Mouse (Mus musculus) neural tube, embryonic 12.5 days (tissue): Measurements from ENCODE around the gene Edem1. TPM values are rescaled to one million over a fixed set of nuclear protein-coding genes. Genes with fewer than 3 reads are reported as not detected.

Experiments used
- ATAC-seq: fragments of 200-750 bp; cut with Nextera tagmentation; 2 replicates; pipeline ENCODE4 v1.8.0; 2017; ENCODE audit warnings: low read depth, mild to moderate bottlenecking, moderate TSS enrichment, moderate library complexity; ENCODE audit not compliant: low FRiP score
- H3K27ac ChIP-seq: fragments of 300-500 bp; sonication (generic); 2 replicates; pipeline ENCODE4 v1.5.1; 2016
- H3K27me3 ChIP-seq: fragments of 300-500 bp; sonication (generic); replicated peaks from 2 replicates; pipeline ENCODE4 v1.6.1; 2016; ENCODE audit warnings: mild to moderate bottlenecking
- H3K36me3 ChIP-seq: fragments of 300-500 bp; sonication (generic); 2 replicates; pipeline ENCODE4 v1.6.1; 2016; ENCODE audit warnings: mild to moderate bottlenecking
- H3K4me1 ChIP-seq: fragments of 300-500 bp; sonication (generic); 2 replicates; pipeline ENCODE4 v1.6.1; 2016
- H3K4me2 ChIP-seq: fragments of 300-500 bp; sonication (generic); replicated peaks from 2 replicates; pipeline ENCODE4 v1.6.1; 2016; ENCODE audit warnings: mild to moderate bottlenecking
- H3K4me3 ChIP-seq: fragments of 300-500 bp; sonication (generic); 2 replicates; pipeline ENCODE4 v1.5.1; 2016
- H3K9ac ChIP-seq: fragments of 300-500 bp; sonication (generic); 2 replicates; pipeline ENCODE4 v1.6.1; 2016; ENCODE audit warnings: mild to moderate bottlenecking
- H3K9me3 ChIP-seq: fragments of 300-500 bp; sonication (generic); 2 replicates; pipeline ENCODE4 v1.6.1; 2016; ENCODE audit warnings: mild to moderate bottlenecking
- WGBS: fragments of 180-500 bp; shearing (Covaris S2); methylation state at CpG from one replicate; pipeline ENCODE4 v1.1.7; 2016; 5-methylcytosine and 5-hydroxymethylcytosine counted together
- polyA plus RNA-seq: library from polyadenylated mRNA; unstranded; fragments of >200 nt; fragmentation: Nextera tagmentation; extraction: Ambion mirVana; gene quantifications from 2 replicates; pipeline ENCODE4 v1.2.1, GENCODE M21; 2016

The Edem1 gene
- polyA plus RNA-seq, 1 experiment from 2014 or later: 17.8 TPM

GRCm38 (mm10) chr6:108886346-108886745 is 57.9 kb downstream of the Edem1 start:
- Histone ChIP-seq H3K4me3 (no peak overlapping the region), H3K9me3 (0 out of 2 replicates have a peak, but pooled peaks cover under 1% of the 10 kb centered on the region), H3K4me2 (no peak overlapping the region), H3K36me3 (no peaks in the 10 kb centered on the region), H3K9ac (no peak overlapping the region), H3K27me3 (no peaks in the 10 kb centered on the region), H3K27ac (no peak overlapping the region), H3K4me1 (no peaks in the 10 kb centered on the region)
- WGBS: 77% methylated on average over 4 of the region's 4 CpGs
- no peak for ATAC-seq

DNA sequence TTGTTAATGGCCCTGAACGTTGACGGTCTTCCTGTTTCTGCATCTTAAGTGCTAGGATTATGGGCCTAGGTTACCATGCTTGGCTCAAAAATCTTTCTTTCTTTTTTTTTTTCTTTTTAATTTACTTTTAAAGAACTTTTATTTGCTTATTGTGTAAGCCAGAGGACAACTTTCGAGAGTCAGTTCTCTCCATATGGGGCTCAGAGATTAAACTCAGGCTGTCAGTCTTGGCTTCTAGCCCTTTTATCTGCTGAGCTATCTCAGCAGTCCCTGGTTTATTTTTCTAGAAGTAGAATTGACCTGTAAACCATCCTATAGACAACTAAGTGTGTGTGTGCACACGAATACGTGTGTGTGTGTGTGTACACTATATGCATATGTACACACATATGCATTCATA is 64.1 kb downstream of the Edem1 start:
- Histone ChIP-seq H3K9me3 (no peaks in the 10 kb centered on the region), H3K4me2 (no peak overlapping the region), H3K36me3 (no peaks in the 10 kb centered on the region), H3K4me3 (no peak overlapping the region), H3K27me3 (no peaks in the 10 kb centered on the region), H3K9ac (no peak overlapping the region), H3K4me1 (no peaks in the 10 kb centered on the region), H3K27ac (no peak overlapping the region)
- 89% methylated on average over 5 of the region's 5 CpGs for whole genome bisulfite sequencing
- no peak for ATAC-seq

DNA sequence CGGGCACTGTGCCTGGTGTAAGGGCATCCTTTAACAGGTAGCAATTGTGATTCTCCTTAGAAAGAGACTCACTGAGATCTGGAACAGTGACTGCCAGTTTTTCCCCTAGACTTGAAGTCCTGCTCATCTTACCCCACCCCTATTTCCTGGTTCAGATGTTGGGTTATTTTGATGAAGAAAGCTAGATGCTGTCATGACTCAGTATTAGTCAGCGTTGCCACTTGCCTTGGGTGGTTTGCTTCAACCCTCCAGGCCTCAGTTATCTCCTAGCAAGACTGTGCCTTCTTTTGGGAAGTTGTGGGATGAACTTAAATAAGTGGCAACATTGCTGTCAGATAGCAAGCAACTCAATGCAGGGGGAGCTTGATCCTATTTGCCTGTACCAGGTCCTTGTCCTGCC is 66.7 kb downstream of the Edem1 start:
- Histone ChIP-seq H3K36me3 (no peaks in the 10 kb centered on the region), H3K9ac (no peak overlapping the region), H3K4me3 (no peak overlapping the region), H3K27me3 (no peaks in the 10 kb centered on the region), H3K4me1 (no peaks in the 10 kb centered on the region), H3K4me2 (no peak overlapping the region), H3K27ac (no peak overlapping the region), H3K9me3 (no peaks in the 10 kb centered on the region)
- 84% methylated on average over 2 of the region's 2 CpGs for WGBS
- no peak for ATAC-seq

GRCm38 (mm10) chr6:108895976-108896375 is 67.5 kb downstream of the Edem1 start:
- no peak for ATAC-seq

GRCm38 (mm10) chr6:108896525-108897087 is 68.2 kb downstream of the Edem1 start:
- no peaks in the 10 kb centered on the region for H3K36me3 ChIP-seq
- 86% methylated on average over 8 of the region's 8 CpGs for WGBS
- H3K4me3 ChIP-seq: no peak overlapping the region
- no peaks in the 10 kb centered on the region for H3K27me3 ChIP-seq
- no peaks in the 10 kb centered on the region for H3K4me1 ChIP-seq
- no peak overlapping the region for H3K4me2 ChIP-seq
- no peak overlapping the region for H3K9ac ChIP-seq
- H3K9me3 ChIP-seq: no peaks in the 10 kb centered on the region
- no peak for ATAC-seq
- no peak overlapping the region for H3K27ac ChIP-seq

More at GRCm38 (mm10) chr6:108895976-108896375, 67.5 kb downstream of the Edem1 start:
- H3K36me3 ChIP-seq: no peaks in the 10 kb centered on the region
- H3K27ac ChIP-seq: no peak overlapping the region
- no peaks in the 10 kb centered on the region for H3K9me3 ChIP-seq
- H3K4me2 ChIP-seq: no peak overlapping the region
- 92% methylated on average over 3 of the region's 3 CpGs for WGBS
- no peaks in the 10 kb centered on the region for H3K27me3 ChIP-seq
- no peak overlapping the region for H3K9ac ChIP-seq
- H3K4me1 ChIP-seq: no peaks in the 10 kb centered on the region
- no peak overlapping the region for H3K4me3 ChIP-seq

GRCm38 (mm10) chr6:108899231-108899630 is 70.8 kb downstream of the Edem1 start:
- WGBS: 75% methylated on average over 2 of the region's 2 CpGs
- Histone ChIP-seq H3K27ac (no peak overlapping the region), H3K9ac (no peak overlapping the region), H3K9me3 (no peaks in the 10 kb centered on the region), H3K27me3 (no peaks in the 10 kb centered on the region), H3K4me3 (no peak overlapping the region), H3K4me2 (no peak overlapping the region), H3K36me3 (no peaks in the 10 kb centered on the region), H3K4me1 (no peaks in the 10 kb centered on the region)
- no peak for ATAC-seq

DNA sequence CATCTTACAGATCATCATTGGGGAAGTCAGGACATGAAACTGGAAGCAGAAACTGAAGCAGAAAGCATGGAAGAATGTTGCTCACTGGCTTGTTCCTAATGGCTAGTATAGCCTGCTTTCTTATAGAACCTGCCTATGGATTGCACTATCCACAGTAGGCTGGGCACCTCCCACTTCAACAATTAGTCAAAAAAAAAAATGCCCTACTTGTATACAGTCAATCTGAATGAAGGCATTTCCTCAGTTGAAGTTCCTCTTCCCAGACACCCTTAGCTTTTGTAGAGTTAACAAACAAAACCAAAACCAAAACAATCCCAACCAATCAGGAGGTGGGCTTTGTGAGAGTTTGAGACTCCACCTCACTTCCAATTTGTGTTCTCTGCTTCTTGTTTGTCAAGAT is 73.7 kb downstream of the Edem1 start:
- no peaks in the 10 kb centered on the region for H3K9me3 ChIP-seq
- no peak for ATAC-seq
- no peak overlapping the region for H3K27ac ChIP-seq
- no peak overlapping the region for H3K4me2 ChIP-seq
- no peaks in the 10 kb centered on the region for H3K36me3 ChIP-seq
- H3K9ac ChIP-seq: no peak overlapping the region
- H3K4me3 ChIP-seq: no peak overlapping the region
- H3K4me1 ChIP-seq: no peaks in the 10 kb centered on the region
- no peaks in the 10 kb centered on the region for H3K27me3 ChIP-seq

GRCm38 (mm10) chr6:108903280-108903679 is 74.8 kb downstream of the Edem1 start:
- ATAC-seq: no peak
- Histone ChIP-seq H3K27ac (no peak overlapping the region), H3K36me3 (no peaks in the 10 kb centered on the region), H3K4me3 (no peak overlapping the region), H3K4me2 (no peak overlapping the region), H3K9me3 (no peaks in the 10 kb centered on the region), H3K9ac (no peak overlapping the region), H3K4me1 (no peaks in the 10 kb centered on the region), H3K27me3 (no peaks in the 10 kb centered on the region)
- 85% methylated on average over 4 of the region's 4 CpGs for WGBS

- WGBS: 61% methylated on average over 1 of the region's 1 CpGs
- no peak for ATAC-seq
- H3K27ac ChIP-seq: no peak overlapping the region
These were observed 78.1 kb downstream of the Edem1 start for GRCm38 (mm10) chr6:108906539-108906938.

More at GRCm38 (mm10) chr6:108906539-108906938, 78.1 kb downstream of the Edem1 start:
- no peak overlapping the region for H3K4me2 ChIP-seq
- H3K4me3 ChIP-seq: no peak overlapping the region
- no peaks in the 10 kb centered on the region for H3K36me3 ChIP-seq
- no peaks in the 10 kb centered on the region for H3K9me3 ChIP-seq
- no peaks in the 10 kb centered on the region for H3K27me3 ChIP-seq
- H3K4me1 ChIP-seq: no peaks in the 10 kb centered on the region
- no peak overlapping the region for H3K9ac ChIP-seq

Other genes with a start within 250 kb of the Edem1 start
- 3.8 and 4.4 TPM in 2 replicates for gene Bhlhe40, start 168.0 kb upstream of the Edem1 start, polyA plus RNA-seq
- 82.8 and 87.8 TPM in 2 replicates for gene Arl8b, start 45.5 kb upstream of the Edem1 start, polyA plus RNA-seq